Mouse (Mus musculus): ENCODE data around the gene Btbd35f15. TPM values are rescaled to one million over a fixed set of nuclear protein-coding genes. Genes with fewer than 3 reads are reported as not detected.

Btbd35f15 gene
- total RNA-seq (2023), result not detected

DNA sequence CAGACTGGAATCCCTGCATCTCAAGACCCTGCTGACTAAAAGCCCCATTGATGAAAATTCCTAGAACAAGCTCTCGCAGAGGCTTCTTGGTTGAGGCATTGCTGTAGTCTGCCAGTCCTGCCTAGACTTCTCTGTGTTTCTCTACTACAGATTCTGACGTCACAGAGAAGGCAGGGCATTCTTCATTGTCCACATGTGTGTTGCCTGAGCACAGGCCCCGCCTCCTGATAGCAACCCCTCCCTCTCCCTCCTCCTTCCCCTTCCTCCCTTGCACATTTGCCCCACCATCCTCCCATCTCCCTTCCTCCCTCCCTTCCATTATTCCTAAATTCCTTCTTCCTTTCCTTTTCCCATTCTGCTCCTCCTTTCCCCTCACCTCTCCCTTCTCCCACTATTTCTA lies at the start of gene Btbd35f15:
Btbd35f15 (minus strand) TSS at position 101 of the 400 bp plus-strand sequence.

Other genes starting within 250 kb of the Btbd35f15 start
- gene Btbd35f13, start 79.9 kb upstream of the Btbd35f15 start, total RNA-seq (2023), result not detected
- not detected for gene Btbd35f14, start 125.0 kb upstream of the Btbd35f15 start, total RNA-seq (2023)